Mouse (Mus musculus) layer of hippocampus, postnatal 36 days (tissue): Measurements from ENCODE around the gene Sipa1l3. TPM values are rescaled to one million over a fixed set of nuclear protein-coding genes. Genes with fewer than 3 reads are reported as not detected.

Experiments used
- DNase-seq, 2 experiments: peaks; one replicate each; pipeline ENCODE4 v3.0.0; 2022
- total RNA-seq, 2 experiments: library from RNA; stranded (reverse); gene quantifications; 2 replicates each; pipeline ENCODE4 v1.2.3; 2021

Sipa1l3 gene
- total RNA-seq, 2 experiments from 2014 or later: 242 to 252 TPM

- no peak for DNase-seq
Measured at GRCm38 (mm10) chr7:29328984-29329383, 189.5 kb downstream of the Sipa1l3 start.

- DNase-seq: no peak
Measured at GRCm38 (mm10) chr7:29327087-29327486, 191.4 kb downstream of the Sipa1l3 start.

GRCm38 (mm10) chr7:29319337-29320307, 198.8 kb downstream of the Sipa1l3 start:
- no peak for DNase-seq

GRCm38 (mm10) chr7:29318115-29318911, 200.1 kb downstream of the Sipa1l3 start:
- peak; percentile 44 to 53 for DNase-seq

GRCm38 (mm10) chr7:29317558-29317957, 200.9 kb downstream of the Sipa1l3 start:
- no peak for DNase-seq

- DNase-seq: peak; percentile 72 to 73
Measured at GRCm38 (mm10) chr7:29316976-29317375, 201.5 kb downstream of the Sipa1l3 start.

GRCm38 (mm10) chr7:29316137-29316734, 202.2 kb downstream of the Sipa1l3 start:
- DNase-seq: no peak

GRCm38 (mm10) chr7:29314844-29315628, 203.4 kb downstream of the Sipa1l3 start:
- DNase-seq: peak; percentile 72 to 75

GRCm38 (mm10) chr7:29313572-29314261, 204.7 kb downstream of the Sipa1l3 start:
- no peak for DNase-seq

GRCm38 (mm10) chr7:29313051-29313450, 205.4 kb downstream of the Sipa1l3 start:
- no peak for DNase-seq

- DNase-seq: no peak
Measured at GRCm38 (mm10) chr7:29309749-29310148, 208.7 kb downstream of the Sipa1l3 start.

- peak in 1 of 2 experiments; percentile 65 for DNase-seq
Measured at GRCm38 (mm10) chr7:29309221-29309721, 209.2 kb downstream of the Sipa1l3 start.

GRCm38 (mm10) chr7:29307350-29308104, 210.9 kb downstream of the Sipa1l3 start:
- peak; percentile 93 to 94 for DNase-seq

- DNase-seq: no peak
Measured at GRCm38 (mm10) chr7:29306619-29307018, 211.8 kb downstream of the Sipa1l3 start.

- DNase-seq: no peak
Measured at GRCm38 (mm10) chr7:29306108-29306507, 212.3 kb downstream of the Sipa1l3 start.

GRCm38 (mm10) chr7:29305263-29305988, 213.0 kb downstream of the Sipa1l3 start:
- DNase-seq: no peak

- DNase-seq: no peak
Measured at GRCm38 (mm10) chr7:29304463-29305262, 213.8 kb downstream of the Sipa1l3 start.

GRCm38 (mm10) chr7:29303738-29304462, 214.5 kb downstream of the Sipa1l3 start, which contains the start of gene Dpf1:
TSS of gene Dpf1 (plus strand) at chr7:29303951.
- DNase-seq: peak; percentile 88 to 90
